Mouse (Mus musculus): Measurements from ENCODE around the gene Hnrnpr. TPM values are rescaled to one million over a fixed set of nuclear protein-coding genes. Genes with fewer than 3 reads are reported as not detected.

The Hnrnpr gene
- 15.1 TPM for polyA plus RNA-seq (2015; fragmentation: Illumina TruSeq; extraction: RNeasy Lipid Tissue Mini Kit (QIAGEN cat#74804); ENCODE audit: insufficient read depth, low read depth, low replicate concordance)

DNA sequence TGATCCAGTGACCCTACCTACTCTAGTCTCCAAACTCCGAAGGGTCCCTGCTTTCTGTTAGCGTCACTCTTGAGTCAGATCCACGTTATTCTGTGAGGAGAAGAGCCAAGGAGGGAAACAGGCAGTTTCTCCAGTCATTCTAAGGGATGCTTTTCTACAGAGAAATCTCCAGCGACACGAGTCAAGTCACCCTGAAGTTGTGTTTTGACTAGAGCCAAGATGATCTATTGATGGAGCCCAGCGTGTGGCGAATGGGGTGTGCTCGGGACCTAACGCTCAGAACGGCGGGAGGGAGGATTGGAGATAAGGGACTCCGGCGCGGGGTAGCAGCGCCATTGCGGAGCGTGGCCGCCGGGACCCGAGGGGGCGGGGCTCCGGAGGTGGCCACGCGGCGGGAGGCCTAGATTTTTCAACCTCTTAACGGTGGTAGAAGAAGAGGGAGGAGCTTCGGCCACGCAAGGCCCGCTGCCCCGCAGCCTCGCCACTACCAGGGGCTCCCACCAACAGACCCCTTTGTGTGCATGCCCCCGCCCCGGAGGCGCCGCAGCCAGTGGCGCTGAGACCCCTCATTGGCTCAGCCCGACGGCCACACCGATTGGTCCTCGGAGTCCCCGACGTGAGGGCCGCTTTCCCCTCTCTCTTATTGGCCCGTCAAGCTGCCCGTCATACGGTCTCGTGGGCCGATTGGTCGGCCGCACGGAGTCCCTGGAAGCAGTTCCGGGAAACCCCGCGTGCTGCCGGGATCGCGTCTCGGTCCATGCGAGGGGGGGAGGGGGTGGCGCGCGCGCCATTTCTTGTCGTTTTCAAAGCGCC is at the start of gene Hnrnpr:
Hnrnpr (plus strand) TSS at position 714 of the 813 bp plus-strand sequence.

DNA sequence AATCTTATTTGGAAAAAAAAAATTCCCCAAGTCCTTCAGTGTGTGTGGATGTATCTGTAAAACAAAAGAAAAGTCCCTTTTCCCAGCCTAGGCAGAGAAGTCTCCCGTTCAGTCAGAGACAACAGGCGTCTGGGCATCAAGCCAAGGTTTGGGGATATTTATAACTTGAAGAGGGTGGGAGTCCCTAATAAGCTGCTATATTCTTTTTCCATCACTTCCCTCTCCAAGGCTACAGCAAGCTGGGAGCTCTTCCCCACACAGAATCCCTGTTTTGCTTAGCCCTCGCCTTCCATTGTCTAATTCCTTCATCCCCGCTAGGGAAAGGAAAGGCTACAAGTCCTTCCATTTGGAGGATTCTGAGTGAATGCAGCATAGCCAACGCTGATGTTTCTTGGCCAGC is 26.3 kb upstream of the Hnrnpr start, which contains the start of gene Zfp46:
Zfp46 (plus strand) TSS at position 229 of the 400 bp plus-strand sequence.

Other genes with a start within 250 kb of the Hnrnpr start
- 40.0 TPM for gene Id3, start 167.4 kb upstream of the Hnrnpr start, polyA plus RNA-seq (2015; fragmentation: Illumina TruSeq; extraction: RNeasy Lipid Tissue Mini Kit (QIAGEN cat#74804); ENCODE audit: insufficient read depth, low read depth, low replicate concordance)
- gene E2f2, start 138.5 kb upstream of the Hnrnpr start, polyA plus RNA-seq (2015; fragmentation: Illumina TruSeq; extraction: RNeasy Lipid Tissue Mini Kit (QIAGEN cat#74804); ENCODE audit: insufficient read depth, low read depth, low replicate concordance), result 0.87 TPM
- 5.5 TPM for gene Asap3, start 104.6 kb upstream of the Hnrnpr start, polyA plus RNA-seq (2015; fragmentation: Illumina TruSeq; extraction: RNeasy Lipid Tissue Mini Kit (QIAGEN cat#74804); ENCODE audit: insufficient read depth, low read depth, low replicate concordance)
- gene Tcea3, start 63.2 kb upstream of the Hnrnpr start, polyA plus RNA-seq (2015; fragmentation: Illumina TruSeq; extraction: RNeasy Lipid Tissue Mini Kit (QIAGEN cat#74804); ENCODE audit: insufficient read depth, low read depth, low replicate concordance), result 8.2 TPM
- gene Zfp46, start 26.3 kb upstream of the Hnrnpr start, polyA plus RNA-seq (2015; fragmentation: Illumina TruSeq; extraction: RNeasy Lipid Tissue Mini Kit (QIAGEN cat#74804); ENCODE audit: insufficient read depth, low read depth, low replicate concordance), result 2.1 TPM
- not detected for gene Htr1d, start 112.6 kb downstream of the Hnrnpr start, polyA plus RNA-seq (2015; fragmentation: Illumina TruSeq; extraction: RNeasy Lipid Tissue Mini Kit (QIAGEN cat#74804); ENCODE audit: insufficient read depth, low read depth, low replicate concordance)
- gene 6030445D17Rik, start 151.3 kb downstream of the Hnrnpr start, polyA plus RNA-seq (2015; fragmentation: Illumina TruSeq; extraction: RNeasy Lipid Tissue Mini Kit (QIAGEN cat#74804); ENCODE audit: insufficient read depth, low read depth, low replicate concordance), result not detected
- 6.9 TPM for gene Luzp1, start 158.8 kb downstream of the Hnrnpr start, polyA plus RNA-seq (2015; fragmentation: Illumina TruSeq; extraction: RNeasy Lipid Tissue Mini Kit (QIAGEN cat#74804); ENCODE audit: insufficient read depth, low read depth, low replicate concordance)

Measured in pancreas, adult 10 weeks (tissue).